Mouse (Mus musculus): ENCODE measurements around the gene Fpgt.

Fpgt gene

GRCm38 (mm10) chr3:155093116-155093956 lies at the start of gene Fpgt, which contains the start of gene Lrriq3:
Gene Fpgt, minus strand, starts transcription at chr3:155093403.
Gene Lrriq3, plus strand, starts transcription at chr3:155093434.
- DNase-seq (ENCODE audit: low spot score in 2 of 2): peak; percentile 88 to 91

GRCm38 (mm10) chr3:155141047-155141446 lies 47.8 kb upstream of the Fpgt start:
- DNase-seq (ENCODE audit: low spot score in 2 of 2): no peak

GRCm38 (mm10) chr3:155137737-155138136 lies 44.5 kb upstream of the Fpgt start:
- peak in 1 of 2 experiments; percentile 7 for DNase-seq (ENCODE audit: low spot score in 2 of 2)

DNA sequence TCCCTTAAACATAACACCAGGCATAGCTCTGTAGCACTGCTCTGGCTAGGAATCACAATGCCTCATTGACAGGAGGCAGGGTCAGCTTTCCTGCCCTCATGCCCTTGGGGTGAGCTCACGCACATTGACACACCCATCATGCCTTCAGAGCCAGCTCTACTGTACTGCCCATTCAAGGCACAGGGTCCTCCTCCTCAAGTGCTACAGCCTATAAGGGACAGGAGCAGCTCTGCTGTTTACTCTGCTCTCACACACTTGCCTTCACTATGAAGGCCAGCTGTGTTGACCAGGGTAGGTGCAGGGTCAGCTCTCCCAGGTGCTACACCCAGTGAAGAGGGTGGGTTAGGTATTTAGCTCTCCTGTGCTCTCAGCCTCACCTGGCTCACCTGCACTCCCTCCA lies 12.8 kb upstream of the Fpgt start:
- no peak for DNase-seq (ENCODE audit: low spot score in 2 of 2)

DNA sequence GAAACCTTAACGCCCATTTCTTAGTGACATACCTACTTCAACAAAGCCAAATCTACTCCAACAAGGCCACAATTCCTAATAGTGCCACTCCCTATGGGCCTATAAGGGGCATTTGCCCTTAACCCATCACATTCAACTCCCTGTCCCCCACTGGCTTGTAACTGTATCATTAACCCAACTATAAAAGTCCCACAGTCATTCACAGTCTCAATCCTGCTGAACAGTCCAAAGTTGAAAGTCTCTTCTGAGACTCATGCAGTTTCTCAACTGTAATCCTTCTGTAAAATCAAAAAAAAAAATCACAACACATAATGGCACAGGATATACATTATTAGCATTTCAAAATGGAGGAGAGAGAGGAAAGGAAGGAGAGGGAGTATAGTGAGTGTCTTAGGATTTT lies 6.1 kb upstream of the Fpgt start:
- no peak for DNase-seq (ENCODE audit: low spot score in 2 of 2)

DNA sequence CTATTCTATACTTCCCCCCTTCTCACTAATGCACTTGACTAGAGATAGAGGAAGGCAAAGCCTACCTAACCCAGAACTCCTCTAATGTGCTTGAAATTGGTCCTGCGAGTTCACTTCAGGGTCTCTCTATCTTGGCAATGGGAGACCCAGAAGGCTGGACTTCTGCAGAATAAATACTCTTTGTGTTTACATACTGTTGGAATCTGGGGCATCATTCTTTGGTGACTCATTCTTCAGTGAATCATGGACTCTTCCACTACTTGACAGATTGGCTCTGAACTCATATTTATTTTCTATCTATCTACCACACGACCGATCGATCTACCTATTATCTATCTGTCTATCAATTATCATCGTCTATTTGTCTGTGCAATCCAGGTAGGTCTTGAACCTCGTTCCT lies 1.1 kb downstream of the Fpgt start:
- DNase-seq (ENCODE audit: low spot score in 2 of 2): no peak

- no peak for DNase-seq (ENCODE audit: low spot score in 2 of 2)
These were observed 15.3 kb downstream of the Fpgt start for GRCm38 (mm10) chr3:155077908-155078307.

- no peak for DNase-seq (ENCODE audit: low spot score in 2 of 2)
These were observed 33.8 kb downstream of the Fpgt start for GRCm38 (mm10) chr3:155059449-155059822.

DNA sequence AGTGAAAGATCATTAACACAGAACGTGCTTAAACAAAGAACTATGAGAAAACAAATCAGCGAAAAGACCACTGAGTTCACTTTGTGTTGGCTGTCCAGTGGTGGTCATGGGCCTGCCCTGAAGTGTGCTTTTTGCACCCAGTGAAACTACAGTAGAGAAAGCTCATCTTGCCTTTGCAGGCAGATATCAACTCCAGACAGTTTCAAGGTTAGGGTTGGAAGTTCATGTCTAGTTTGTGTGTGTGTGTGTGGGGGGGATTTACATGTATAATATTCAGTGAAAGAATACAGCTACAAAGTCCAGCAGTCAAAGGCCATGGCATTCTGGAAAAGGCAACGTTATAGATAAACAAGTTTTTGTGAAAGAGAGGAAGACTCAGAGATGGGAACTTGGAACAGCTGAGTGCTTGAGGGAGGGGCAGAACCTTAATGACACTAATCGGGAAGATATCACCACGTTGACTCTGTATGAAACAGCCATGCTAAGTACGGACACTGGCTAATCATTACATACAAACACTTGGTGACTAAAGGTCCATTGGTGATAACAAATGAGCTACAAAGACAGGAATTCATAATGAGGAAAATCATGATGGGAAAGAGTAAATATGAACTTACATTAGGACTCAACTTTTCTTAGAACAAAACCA lies 34.3 kb downstream of the Fpgt start:
- DNase-seq (ENCODE audit: low spot score in 2 of 2): no peak

GRCm38 (mm10) chr3:155057566-155057965 lies 35.6 kb downstream of the Fpgt start:
- no peak for DNase-seq (ENCODE audit: low spot score in 2 of 2)

- no peak for DNase-seq (ENCODE audit: low spot score in 2 of 2)
These were observed 36.6 kb downstream of the Fpgt start for GRCm38 (mm10) chr3:155056606-155057005.

DNA sequence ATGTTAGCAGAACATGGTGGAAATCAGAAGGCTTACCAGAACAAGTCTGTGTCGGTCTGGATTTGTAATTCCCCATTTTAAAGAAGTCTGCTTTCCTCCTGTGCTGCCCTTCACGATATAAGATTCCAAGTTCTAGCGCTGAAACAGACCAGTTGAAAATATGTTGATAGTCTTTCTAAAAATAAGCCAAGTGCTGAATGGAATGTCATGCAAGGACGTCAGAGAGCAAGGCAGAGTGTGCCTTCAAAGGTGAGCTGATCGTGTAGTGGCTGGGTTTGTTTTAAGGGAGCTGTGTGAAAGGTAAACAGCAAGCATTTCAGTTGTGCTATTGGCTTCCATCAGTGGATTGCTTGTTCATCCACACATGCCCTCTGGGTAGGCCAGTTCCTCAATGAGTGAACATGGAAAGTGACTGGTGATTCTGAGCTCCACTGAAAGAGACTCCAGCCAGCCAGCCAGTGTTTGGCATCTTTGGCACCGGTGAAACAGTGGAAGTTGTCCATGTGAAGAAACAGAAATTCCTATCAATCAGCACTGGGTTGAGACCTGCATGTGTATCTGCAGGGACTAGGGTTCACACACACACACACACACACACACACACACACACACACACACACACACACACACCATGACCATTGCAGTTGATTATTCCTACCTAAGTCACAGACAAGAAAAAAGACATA lies 37.8 kb downstream of the Fpgt start, which contains the start of gene Tnni3k:
Tnni3k (minus strand) TSS at position 177 of the 686 bp plus-strand sequence.
- DNase-seq (ENCODE audit: low spot score in 2 of 2): no peak

- no peak for DNase-seq (ENCODE audit: low spot score in 2 of 2)
These were observed 40.0 kb downstream of the Fpgt start for GRCm38 (mm10) chr3:155053189-155053588.

DNA sequence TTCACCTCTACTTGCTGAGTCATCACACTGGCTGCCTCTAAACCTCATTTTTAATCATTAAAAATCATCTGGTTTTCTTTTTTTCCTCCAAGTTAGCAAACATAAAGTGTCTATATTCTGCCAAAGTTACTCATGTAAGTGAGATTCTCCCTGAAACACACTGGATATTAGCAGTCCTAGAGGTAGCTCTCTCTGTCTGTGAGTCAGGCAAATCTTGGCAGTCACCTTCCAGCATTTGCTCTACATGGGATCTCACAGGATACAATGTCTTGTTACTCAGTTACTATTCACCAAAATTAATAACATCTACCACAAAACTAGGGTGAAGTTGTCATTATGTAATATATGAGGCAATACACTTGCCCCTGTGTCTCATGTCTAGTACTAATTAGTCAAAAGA lies 41.2 kb downstream of the Fpgt start:
- no peak for DNase-seq (ENCODE audit: low spot score in 2 of 2)

- no peak for DNase-seq (ENCODE audit: low spot score in 2 of 2)
These were observed 54.0 kb downstream of the Fpgt start for GRCm38 (mm10) chr3:155039012-155039836.
